Mouse (Mus musculus) gastrocnemius, adult 8-10 months (tissue): Measurements from ENCODE around the gene Ssc4d. TPM values are rescaled to one million over a fixed set of nuclear protein-coding genes. Genes with fewer than 3 reads are reported as not detected.
A peak's percentile ranks its signal among the peaks of the same experiment; 100 is the strongest.

Experiments used
- DNase-seq, 2 experiments: peaks; one replicate each; pipeline ENCODE4 v3.0.0; 2022; ENCODE audit warnings: low spot score in 2 of 2
- total RNA-seq, 4 experiments: library from RNA; stranded (reverse); gene quantifications; 2 replicates each; pipeline ENCODE4 v1.2.4; 2022

Gene Ssc4d
- under 1 TPM in 3 of 4 experiments, not detected in 1; 0.29 to 0.65 (median 0.53) TPM for total RNA-seq

DNA sequence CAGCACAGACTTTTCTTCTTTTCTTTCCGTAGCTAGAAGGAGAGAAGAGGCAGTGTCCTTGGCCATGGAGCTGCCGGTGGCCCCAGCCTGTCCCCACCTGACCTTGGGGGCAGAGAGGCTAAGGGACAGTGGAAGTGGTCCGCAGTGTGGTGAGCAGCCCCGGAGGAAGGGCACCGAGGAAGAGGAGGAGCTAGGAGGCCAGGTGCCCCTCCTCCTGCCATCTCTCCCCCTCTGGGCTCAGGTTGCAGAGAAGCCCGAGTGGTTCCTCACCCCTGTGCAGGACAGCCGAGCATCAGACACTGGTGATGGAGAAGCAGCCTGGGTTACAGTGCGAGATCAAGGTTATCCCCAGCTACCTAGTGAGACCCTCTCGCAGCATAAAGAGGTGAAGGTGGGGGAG lies at the start of gene Ssc4d:
Gene Ssc4d (minus strand): TSS at position 167 of the 400 bp plus-strand sequence.
- DNase-seq: no peak

DNA sequence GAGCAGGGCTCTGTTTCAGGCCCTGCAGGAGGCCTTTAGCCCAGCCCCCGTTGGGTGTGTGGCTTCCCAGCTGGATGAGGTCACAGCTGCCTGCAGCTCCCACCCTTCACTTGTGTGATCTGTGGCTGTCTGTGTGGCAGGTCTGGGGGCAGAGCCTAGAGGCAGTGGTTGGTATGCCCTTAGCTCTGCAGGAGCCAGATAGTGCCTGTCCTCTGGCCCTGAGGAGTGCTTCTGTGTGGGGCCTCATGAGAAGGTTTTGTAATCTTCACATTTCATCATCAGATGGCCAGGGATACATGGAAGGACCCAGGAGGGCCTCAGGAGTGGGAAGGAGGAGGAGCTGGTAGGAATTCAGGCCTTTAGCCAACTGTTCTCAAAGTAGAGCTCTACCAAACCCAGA lies 45.6 kb upstream of the Ssc4d start:
- DNase-seq: no peak

GRCm38 (mm10) chr5:136018726-136019125 lies 44.4 kb upstream of the Ssc4d start:
- DNase-seq: no peak

DNA sequence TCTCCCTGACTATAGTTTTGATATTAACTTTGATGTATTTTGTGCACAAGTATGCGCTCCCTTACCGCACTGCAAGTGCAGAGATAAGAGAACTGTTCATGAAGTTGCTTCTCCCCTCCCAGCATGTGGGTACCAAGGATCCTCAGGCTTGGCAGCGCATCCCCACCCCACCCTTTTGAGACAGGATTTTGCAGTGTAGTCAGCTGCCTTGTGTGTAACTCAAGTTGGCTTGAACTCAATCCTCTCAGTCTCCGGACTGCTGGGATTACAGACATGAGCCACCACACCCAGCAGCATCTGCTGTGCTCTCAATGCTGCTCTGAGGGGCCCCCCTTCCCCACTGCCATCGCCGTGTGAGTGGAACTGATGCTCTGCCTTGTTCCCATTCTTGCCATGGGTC lies 42.9 kb upstream of the Ssc4d start:
- DNase-seq: peak in 1 of 2 experiments; percentile 35

- DNase-seq: no peak
Observed at GRCm38 (mm10) chr5:136016014-136016876, 41.9 kb upstream of the Ssc4d start.

DNA sequence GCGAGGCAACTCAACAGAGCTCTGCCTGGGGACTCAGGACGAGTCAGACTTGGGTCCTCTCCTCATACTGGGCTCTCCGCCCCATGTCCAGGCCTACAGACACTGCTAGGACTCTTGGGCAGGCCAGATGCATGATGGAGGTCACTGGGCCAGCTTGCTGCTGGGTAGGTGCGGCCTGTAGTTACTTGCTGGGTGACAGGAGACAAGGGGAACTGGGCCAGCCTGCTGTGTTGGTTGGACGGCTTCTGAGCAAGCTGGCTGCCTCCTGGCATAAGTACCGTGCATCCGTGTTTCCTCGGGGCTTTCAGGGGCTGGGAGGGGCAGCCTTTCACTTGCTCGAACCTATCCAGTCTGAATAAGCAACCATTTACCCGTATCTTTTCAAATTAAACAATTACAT lies 41.3 kb upstream of the Ssc4d start:
- DNase-seq: no peak

DNA sequence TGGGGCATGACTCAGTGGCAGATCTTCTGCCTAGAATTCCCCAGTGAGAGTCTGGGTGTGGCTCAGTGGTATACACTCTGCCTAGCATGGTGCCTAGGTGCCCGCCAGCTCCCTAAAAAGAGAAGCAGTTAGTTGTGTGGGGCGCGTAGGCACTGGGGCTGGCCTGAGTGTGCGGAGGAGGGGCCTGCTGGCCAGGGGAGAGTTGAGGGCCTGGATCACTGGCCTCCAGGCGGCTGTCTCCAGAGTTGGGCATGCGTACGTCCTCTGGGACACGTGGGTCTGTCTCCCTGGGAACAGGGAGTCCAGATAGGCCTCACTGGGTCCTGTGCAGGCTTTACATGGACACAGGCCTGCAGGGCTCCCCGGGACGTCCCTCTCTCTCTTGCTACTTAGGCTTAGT lies 40.5 kb upstream of the Ssc4d start:
- DNase-seq: no peak

DNA sequence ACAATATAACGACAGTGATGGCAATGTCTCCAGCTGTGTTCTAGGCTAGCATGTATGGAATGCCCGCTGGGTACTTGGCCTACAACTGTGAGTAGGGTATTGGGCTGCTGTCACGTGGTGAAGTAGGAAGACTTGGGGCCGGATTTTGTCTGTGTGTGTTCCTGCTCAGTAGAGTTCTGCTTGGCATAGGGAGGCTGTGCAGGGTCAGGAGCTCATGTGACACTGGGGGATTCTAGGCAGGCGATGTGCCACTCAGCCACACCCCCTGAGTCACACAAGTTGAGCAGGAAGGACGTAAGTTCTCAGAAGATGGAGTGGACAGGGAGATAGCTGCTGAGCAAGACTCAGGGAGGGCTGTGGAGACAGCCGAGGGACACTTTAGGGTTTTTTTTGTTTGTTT lies 33.4 kb upstream of the Ssc4d start:
- DNase-seq: no peak

- DNase-seq: no peak
Observed at GRCm38 (mm10) chr5:136004537-136004936, 30.2 kb upstream of the Ssc4d start.

DNA sequence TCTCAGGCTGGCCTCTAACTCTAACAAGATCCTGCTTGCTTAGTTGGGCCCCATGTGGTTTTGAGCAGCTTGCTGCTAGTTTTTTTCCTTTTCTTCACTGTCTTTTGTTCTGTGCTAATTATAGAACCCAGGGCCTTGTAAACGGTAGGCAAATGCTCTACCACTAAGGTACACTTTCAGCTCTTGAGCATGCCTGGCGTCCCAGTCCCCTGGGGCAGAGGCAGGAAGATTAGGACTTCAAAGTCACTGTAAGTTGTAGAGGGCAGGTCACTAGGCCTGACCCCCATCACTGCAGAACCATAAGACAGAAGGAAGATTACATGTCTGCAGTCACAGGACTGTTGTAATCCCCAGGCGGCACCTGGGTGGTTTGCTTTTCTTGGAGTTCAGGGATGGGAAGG lies 28.4 kb upstream of the Ssc4d start:
- DNase-seq: no peak

DNA sequence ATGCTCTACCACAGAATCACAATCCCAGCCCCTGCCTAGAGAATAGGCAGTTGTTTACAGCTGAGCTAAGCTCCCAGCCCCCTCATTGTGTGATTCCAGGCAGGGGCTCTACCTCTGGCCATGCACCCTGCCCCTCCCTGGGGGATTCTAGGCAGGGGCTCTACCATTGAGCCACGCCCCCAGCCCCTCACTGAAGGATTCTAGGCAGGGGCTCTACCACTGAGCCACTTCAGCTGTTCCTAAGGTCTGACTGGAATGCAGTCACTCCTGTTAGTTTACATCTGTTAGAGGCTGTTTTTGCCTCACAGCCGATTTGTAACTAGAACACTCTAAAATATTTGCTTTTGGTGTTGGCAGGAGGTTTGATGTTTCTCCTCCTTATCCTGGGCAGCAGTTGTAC lies 28.0 kb upstream of the Ssc4d start:
- no peak for DNase-seq

DNA sequence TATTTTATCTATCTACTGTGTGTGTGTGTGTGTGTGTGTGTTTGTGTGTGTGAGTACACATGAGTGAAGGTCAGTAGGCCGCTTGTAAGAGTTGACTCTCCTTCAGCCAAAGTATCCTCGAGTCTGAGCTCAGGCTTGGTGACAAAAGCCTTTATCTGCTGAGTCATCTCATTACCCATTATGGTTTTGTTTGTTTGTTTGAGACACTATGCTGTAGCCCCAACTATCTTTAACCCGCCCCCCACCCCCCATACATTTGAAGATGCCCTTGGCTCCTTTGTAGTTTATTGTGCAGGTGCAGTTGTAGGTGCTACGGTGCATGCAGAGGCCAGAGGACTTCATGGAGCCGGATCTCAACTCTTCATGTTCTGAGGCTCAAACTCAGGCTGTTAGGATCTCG lies 26.9 kb upstream of the Ssc4d start:
- DNase-seq: no peak

GRCm38 (mm10) chr5:135996162-135996561 lies 21.8 kb upstream of the Ssc4d start:
- no peak for DNase-seq

GRCm38 (mm10) chr5:135994725-135995687 lies 20.7 kb upstream of the Ssc4d start, which contains the start of gene Dtx2:
Dtx2 (plus strand) TSS chr5:135994800.
- peak; percentile 70 to 81 for DNase-seq

GRCm38 (mm10) chr5:135994335-135994724 lies 20.0 kb upstream of the Ssc4d start:
- no peak for DNase-seq

GRCm38 (mm10) chr5:135993381-135993965 lies 19.1 kb upstream of the Ssc4d start:
- no peak for DNase-seq

- no peak for DNase-seq
Observed at GRCm38 (mm10) chr5:135990601-135991000, 16.3 kb upstream of the Ssc4d start.

- no peak for DNase-seq
Observed at GRCm38 (mm10) chr5:135987248-135987647, 12.9 kb upstream of the Ssc4d start.

GRCm38 (mm10) chr5:135984546-135985044 lies 10.3 kb upstream of the Ssc4d start:
- no peak for DNase-seq

DNA sequence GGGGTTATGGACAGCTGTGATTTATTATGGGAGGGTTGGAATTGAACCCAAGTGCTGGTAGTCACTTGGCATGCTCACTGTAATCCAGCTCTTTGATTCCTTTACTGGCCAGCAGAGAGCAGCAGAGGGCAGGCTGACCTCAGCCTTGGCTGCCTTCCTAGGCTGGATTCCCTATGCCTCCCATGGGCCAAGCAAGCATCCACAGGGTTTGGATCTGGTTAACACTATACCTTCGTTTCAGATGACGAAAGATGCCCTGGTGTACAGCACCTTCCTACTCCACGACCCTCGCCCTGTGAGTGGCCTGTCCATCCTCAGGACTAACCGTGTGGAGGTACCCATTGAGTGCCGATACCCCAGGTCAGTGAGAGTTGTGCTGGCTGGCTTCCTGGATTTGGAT lies 8.1 kb upstream of the Ssc4d start:
- DNase-seq: peak in 1 of 2 experiments; percentile 54

DNA sequence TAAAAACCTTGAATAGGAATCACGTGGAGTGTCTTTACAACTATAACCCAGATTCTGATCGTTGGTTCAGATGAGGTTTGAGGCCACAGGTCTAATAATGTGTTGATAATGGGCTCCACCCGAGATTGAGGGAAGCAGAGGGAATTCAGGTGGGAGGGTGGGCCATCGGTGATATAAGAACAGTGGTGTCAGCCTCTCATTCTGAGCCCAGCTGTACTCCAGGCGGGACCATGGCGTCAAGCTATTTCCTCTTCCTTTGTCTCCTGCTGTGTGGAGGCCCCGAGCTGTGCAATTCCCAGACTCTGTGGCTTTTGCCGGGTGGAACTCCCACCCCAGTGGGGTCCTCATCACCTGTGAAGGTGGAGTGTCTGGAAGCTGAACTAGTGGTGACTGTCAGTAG lies 5.6 kb upstream of the Ssc4d start, which contains the start of gene Zp3:
Gene Zp3 (plus strand): TSS at position 196 of the 400 bp plus-strand sequence.
- DNase-seq: no peak
